ENCODE assay signal across 8 mouse cellular contexts in genomic region chr2:31142505-31142904, GRCm38 (mm10). TPM values are rescaled to one million over a fixed set of nuclear protein-coding genes. Genes with fewer than 3 reads are reported as not detected.
DNase-seq lines count a peak whose midpoint lies in the region; ATAC-seq and TF ChIP-seq lines count a peak whose summit lies in the region.

No protein-coding gene starts in this region.

- WGBS in lung, embryonic 16.5 days: 24% methylated on average over 3 of the region's 3 CpGs
- 30% methylated on average over 3 of the region's 3 CpGs for WGBS in embryonic facial prominence, embryonic 15.5 days
- 33% methylated on average over 3 of the region's 3 CpGs for WGBS in intestine, embryonic 16.5 days

- intact Hi-C loops in gastrocnemius, postnatal 36 days (cut with DNase I): loop anchor here (5.0 kb wide), 1 partner anchor 120 kb away; no protein-coding TSS in a partner anchor

- peaks cover 3% of the 10 kb centered on the region; the same call in 1 of the 2 replicates for H3K36me3 ChIP-seq in lung, embryonic 16.5 days (ENCODE audit: control insufficient read depth, insufficient read depth, low read length)
- peaks cover 11% of the 10 kb centered on the region for H3K36me3 ChIP-seq in embryonic facial prominence, embryonic 15.5 days
- H3K36me3 ChIP-seq in intestine, embryonic 16.5 days (ENCODE audit: control insufficient read depth, insufficient read depth, low read length): no peaks in the 10 kb centered on the region
- H3K36me3 ChIP-seq in myocyte (ENCODE audit: control insufficient read depth, insufficient read depth): no peaks in the 10 kb centered on the region

- peak overlapping the region; percentile 90 for H3K9ac ChIP-seq in lung, embryonic 16.5 days (ENCODE audit: low read length)
- H3K9ac ChIP-seq in embryonic facial prominence, embryonic 15.5 days: peak overlapping the region; percentile 96; the same call in 1 of the 2 replicates
- H3K9ac ChIP-seq in intestine, embryonic 16.5 days (ENCODE audit: low read depth, low read length): peak overlapping the region; percentile 96

- ATAC-seq in lung, embryonic 16.5 days (ENCODE audit: low read depth): no peak
- no peak for ATAC-seq in embryonic facial prominence, embryonic 15.5 days (ENCODE audit: insufficient number of reproducible peaks, low FRiP score, low TSS enrichment, low read depth)
- no peak for ATAC-seq in intestine, embryonic 16.5 days

- H3K9me3 ChIP-seq in lung, embryonic 16.5 days (ENCODE audit: control insufficient read depth, low read length): no peaks in the 10 kb centered on the region
- no peaks in the 10 kb centered on the region for H3K9me3 ChIP-seq in embryonic facial prominence, embryonic 15.5 days (replicated peaks)
- no peaks in the 10 kb centered on the region for H3K9me3 ChIP-seq in intestine, embryonic 16.5 days (ENCODE audit: control insufficient read depth, low read length)

- H3K4me2 ChIP-seq in lung, embryonic 16.5 days (ENCODE audit: low read depth, low read length): peak overlapping the region; percentile 96
- peak overlapping the region; percentile 89 for H3K4me2 ChIP-seq in embryonic facial prominence, embryonic 15.5 days (replicated peaks)
- peak overlapping the region; percentile 64 for H3K4me2 ChIP-seq in intestine, embryonic 16.5 days (ENCODE audit: low read depth, low read length)
- peak overlapping the region; percentile 97 for H3K4me2 ChIP-seq in myocyte (ENCODE audit: low read depth)

- no peak for DNase-seq in lung, postnatal 10 days
- no peak for DNase-seq in gastrocnemius, postnatal 36 days
- DNase-seq in left cerebral cortex, adult 8-10 months (ENCODE audit: low spot score in 2 of 2): no peak
- DNase-seq in cerebellum, postnatal 10 days: no peak

- H3K79me2 ChIP-seq in myocyte (ENCODE audit: control insufficient read depth, insufficient read depth): peaks cover 21% of the 10 kb centered on the region

- TF ChIP-seq POLR2A in myocyte (IDR thresholded peaks at IDR 0.05; ENCODE audit: insufficient read length, low read depth): no peak

- no peak overlapping the region for H3ac ChIP-seq in myocyte (ENCODE audit: control insufficient read depth, insufficient read length)

- peaks cover 9% of the 10 kb centered on the region for H3K4me1 ChIP-seq in lung, embryonic 16.5 days (replicated peaks; ENCODE audit: control insufficient read depth, insufficient read depth, low read length)
- H3K4me1 ChIP-seq in embryonic facial prominence, embryonic 15.5 days: peaks cover 37% of the 10 kb centered on the region
- H3K4me1 ChIP-seq in intestine, embryonic 16.5 days (ENCODE audit: control insufficient read depth, insufficient read depth, low read length): peaks cover 11% of the 10 kb centered on the region

- H3K27me3 ChIP-seq in lung, embryonic 16.5 days (ENCODE audit: control insufficient read depth, insufficient read depth, low read depth, low read length): no peaks in the 10 kb centered on the region
- H3K27me3 ChIP-seq in embryonic facial prominence, embryonic 15.5 days: no peaks in the 10 kb centered on the region
- H3K27me3 ChIP-seq in intestine, embryonic 16.5 days (replicated peaks; ENCODE audit: control insufficient read depth, insufficient read depth, low read length): no peaks in the 10 kb centered on the region
- H3K27me3 ChIP-seq in myocyte (ENCODE audit: control insufficient read depth, insufficient read depth, insufficient read length): no peaks in the 10 kb centered on the region

- no peak overlapping the region for H3K27ac ChIP-seq in lung, embryonic 16.5 days (ENCODE audit: low read length)
- H3K27ac ChIP-seq in embryonic facial prominence, embryonic 15.5 days (replicated peaks): peak overlapping the region; percentile 94
- peak overlapping the region; percentile 14 for H3K27ac ChIP-seq in intestine, embryonic 16.5 days (ENCODE audit: low read length)

- H3K4me3 ChIP-seq in lung, embryonic 16.5 days (ENCODE audit: low read length): peak overlapping the region; percentile 92
- H3K4me3 ChIP-seq in embryonic facial prominence, embryonic 15.5 days (replicated peaks): peak overlapping the region; percentile 97
- H3K4me3 ChIP-seq in intestine, embryonic 16.5 days (ENCODE audit: low read length): peak overlapping the region; percentile 94
- peak overlapping the region; percentile 42 for H3K4me3 ChIP-seq in myocyte

TF ChIP-seq in myocyte, 11 proteins besides CTCF, POLR2A, EP300 and RAD21:
- TF ChIP-seq CEBPB (IDR thresholded peaks at IDR 0.05; ENCODE audit: insufficient read depth, poor library complexity, severe bottlenecking) (no peak), USF1 (IDR thresholded peaks at IDR 0.05; ENCODE audit: low read depth) (no peak), MYOG (IDR thresholded peaks at IDR 0.05; ENCODE audit: control insufficient read depth in 1 of 3, insufficient read depth in 1 of 3, insufficient read length in 2 of 3, low read depth in 2 of 3) (no peak), TCF3 (IDR thresholded peaks at IDR 0.05; ENCODE audit: insufficient read length, low read depth) (no peak), E2F4 (IDR thresholded peaks at IDR 0.05; ENCODE audit: insufficient read depth) (no peak), MAX (IDR thresholded peaks at IDR 0.05; ENCODE audit: low read depth) (no peak), SRF (IDR thresholded peaks at IDR 0.05; ENCODE audit: control insufficient read depth, insufficient read length, low read depth) (no peak), MYOD1 (IDR thresholded peaks at IDR 0.05; ENCODE audit: control insufficient read depth in 1 of 3, insufficient read length in 2 of 3, low read depth in 2 of 3) (no peak), POLR2AphosphoS2 (IDR thresholded peaks at IDR 0.05; ENCODE audit: insufficient read length, low read depth) (no peak), TCF12 (IDR thresholded peaks at IDR 0.05; ENCODE audit: insufficient read depth, poor library complexity, severe bottlenecking) (no peak), REST (IDR thresholded peaks at IDR 0.05; ENCODE audit: insufficient read depth, insufficient read length) (no peak)

RNA-seq across cellular contexts. Expression of gene Fnbp1, which starts 0.7 kb away (rescaled TPM):
- 15.6 and 18.1 TPM in 2 replicates for polyA plus RNA-seq in lung, embryonic 16.5 days (2015; fragmentation: Nextera tagmentation; extraction: Ambion mirVana)
- polyA plus RNA-seq in embryonic facial prominence, embryonic 15.5 days (2015; fragmentation: Nextera tagmentation; extraction: Ambion mirVana): 27.9 and 30.5 TPM in 2 replicates
- polyA plus RNA-seq in intestine, embryonic 16.5 days (2015; fragmentation: Nextera tagmentation; extraction: Ambion mirVana): 19.0 and 21.1 TPM in 2 replicates
- polyA plus RNA-seq in myocyte (2012; fragmentation: generic; extraction: Trizol): 10.6 TPM
- total RNA-seq in gastrocnemius, postnatal 36 days (2021): 10 to 100 TPM; 10.6 to 10.7 TPM
- total RNA-seq in left cerebral cortex, adult 8-10 months (2022): 100 to 1,000 TPM; 117 to 135 (median 123) TPM

RNA-seq across cellular contexts. Expression of gene Gpr107, which starts 9.6 kb away (rescaled TPM):
- 32.2 and 34.3 TPM in 2 replicates for polyA plus RNA-seq in lung, embryonic 16.5 days (2015; fragmentation: Nextera tagmentation; extraction: Ambion mirVana)
- 35.5 and 40.6 TPM in 2 replicates for polyA plus RNA-seq in embryonic facial prominence, embryonic 15.5 days (2015; fragmentation: Nextera tagmentation; extraction: Ambion mirVana)
- 30.4 and 32.5 TPM in 2 replicates for polyA plus RNA-seq in intestine, embryonic 16.5 days (2015; fragmentation: Nextera tagmentation; extraction: Ambion mirVana)
- 35.2 TPM for polyA plus RNA-seq in myocyte (2012; fragmentation: generic; extraction: Trizol)
- 10 to 100 TPM; 19.2 to 23.8 TPM for total RNA-seq in gastrocnemius, postnatal 36 days (2021)
- 10 to 100 TPM; 47.0 to 55.6 (median 48.1) TPM for total RNA-seq in left cerebral cortex, adult 8-10 months (2022)

Comparison
In these comparisons a context has a peak if more than half of its experiments do, and no peak if none do; other contexts are left out.
1. H3K4me3 ChIP-seq: peak in every context shown above with its lines; median percentile 97 in embryonic facial prominence, embryonic 15.5 days; 94 in intestine, embryonic 16.5 days; 92 in lung, embryonic 16.5 days; 42 in myocyte.